In genomic region chr19:40401213-40401612, GRCm38 (mm10) we compare ENCODE assay signal across 9 mouse cellular contexts.
DNase-seq lines count a peak whose midpoint lies in the region; TF ChIP-seq lines count a peak whose summit lies in the region.
"Had no signal": no experiment of that assay in that cellular context is flagged by ENCODE, and none has a peak within 500 bp of the region (broad histone marks: within the 10 kb centered on the region; RNA-seq: fewer than 3 reads in every experiment).

No protein-coding gene starts in this region.

- TF ChIP-seq CTCF in layer of hippocampus, adult 2 months (conservative IDR thresholded peaks at IDR 0.05), result no peak

- no peak for DNase-seq in layer of hippocampus, adult 2 months (ENCODE audit: low spot score in 2 of 2)
- DNase-seq in layer of hippocampus, postnatal 25 days (ENCODE audit: extremely low spot score in 1 of 2, low spot score in 1 of 2), result no peak
- DNase-seq in adrenal gland, postnatal 14 days, result peak; percentile 83
- peak; percentile 47 to 63 for DNase-seq in kidney, postnatal 4 days
- no peak for DNase-seq in cerebellum, postnatal 25 days
- DNase-seq in neural tube, embryonic 10.5 days (ENCODE audit: extremely low spot score, low spot score), result no peak
- no peak for DNase-seq in right cerebral cortex, postnatal 36 days (ENCODE audit: low spot score in 2 of 2)

- H3K4me3 ChIP-seq in layer of hippocampus, adult 2 months, result no peak overlapping the region
- no peak overlapping the region for H3K4me3 ChIP-seq in myocyte
- H3K4me3 ChIP-seq: hindbrain, embryonic 15.5 days had no signal

- H3K79me2 ChIP-seq in myocyte (ENCODE audit: control insufficient read depth, insufficient read depth), result no peaks in the 10 kb centered on the region

- peak overlapping the region; percentile 20 for H3K4me2 ChIP-seq in myocyte (ENCODE audit: low read depth)
- H3K4me2 ChIP-seq: hindbrain, embryonic 15.5 days had no signal

- H3K36me3 ChIP-seq in myocyte (ENCODE audit: control insufficient read depth, insufficient read depth), result no peaks in the 10 kb centered on the region

- TF ChIP-seq POLR2A in myocyte (IDR thresholded peaks at IDR 0.05; ENCODE audit: insufficient read length, low read depth), result no peak

- H3ac ChIP-seq in myocyte (ENCODE audit: control insufficient read depth, insufficient read length), result no peak overlapping the region

- H3K27me3 ChIP-seq in myocyte (ENCODE audit: control insufficient read depth, insufficient read depth, insufficient read length), result no peaks in the 10 kb centered on the region
- H3K27me3 ChIP-seq: hindbrain, embryonic 15.5 days had no signal

- peak overlapping the region; percentile 32; the same call in 1 of the 2 replicates for H3K27ac ChIP-seq in layer of hippocampus, adult 2 months
- H3K27ac ChIP-seq: hindbrain, embryonic 15.5 days had no signal

TF ChIP-seq in myocyte, 11 proteins besides CTCF, POLR2A, EP300 and RAD21:
- TF ChIP-seq REST (IDR thresholded peaks at IDR 0.05; ENCODE audit: insufficient read depth, insufficient read length) (no peak), CEBPB (IDR thresholded peaks at IDR 0.05; ENCODE audit: insufficient read depth, poor library complexity, severe bottlenecking) (0 out of 2 replicates have a peak, but pooled peaks have one; percentile 33), USF1 (IDR thresholded peaks at IDR 0.05; ENCODE audit: low read depth) (no peak)
TF ChIP-seq in myocyte: peak in this region for 1.

Comparison
In these comparisons a context has a peak if more than half of its experiments do, and no peak if none do; other contexts are left out.
1. DNase-seq: peak in adrenal gland, postnatal 14 days (single experiment) and kidney, postnatal 4 days (2 of 2); none in layer of hippocampus, adult 2 months (0 of 2), layer of hippocampus, postnatal 25 days (0 of 2), cerebellum, postnatal 25 days (0 of 2), neural tube, embryonic 10.5 days (single experiment) and right cerebral cortex, postnatal 36 days (0 of 2).